Mouse (Mus musculus): ENCODE measurements at regions not wholly inside any gene's neighbourhood (a gene's known extent, or its start where the extent isn't known, plus 50 kb on each side); places are given as distances from the start of the nearest gene placed in this dataset.

DNA sequence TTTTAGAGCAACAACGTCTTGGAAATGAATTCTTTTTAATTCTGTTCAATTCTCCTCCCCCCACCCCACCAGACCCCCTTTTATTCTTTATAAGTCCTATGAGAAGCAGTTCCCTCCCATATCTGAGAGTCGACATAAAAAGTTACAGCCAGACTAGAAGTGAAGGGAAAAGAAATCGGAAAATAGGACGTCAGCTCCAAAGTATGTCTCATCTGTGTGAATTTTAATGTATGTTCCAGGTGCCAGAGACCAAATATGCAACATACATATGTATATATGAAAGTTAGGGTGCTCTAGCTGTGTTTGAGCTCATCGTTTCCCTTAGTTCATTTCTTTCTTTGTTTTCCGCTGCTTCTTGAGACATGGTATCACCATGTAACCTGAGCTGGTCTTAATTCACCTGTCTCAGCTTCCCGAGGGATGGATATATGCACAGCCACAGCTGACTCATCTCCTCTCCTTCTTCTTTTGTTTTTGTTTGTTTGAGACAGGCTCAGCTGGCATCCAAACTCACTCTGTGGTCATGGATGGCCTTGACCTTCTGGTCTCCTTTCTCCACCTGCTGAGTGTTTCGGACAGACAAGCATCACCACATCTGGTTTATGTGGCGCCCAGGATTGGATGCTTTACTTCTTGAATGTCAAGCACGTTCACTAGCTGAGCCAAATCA, 78.8 kb upstream of the Pias1 start:
- H3K27me3 ChIP-seq (replicated peaks), result no peaks in the 10 kb centered on the region
- no peak overlapping the region for H3K4me3 ChIP-seq
- no peak overlapping the region for H3K4me2 ChIP-seq
- WGBS, result 69% methylated on average over 10 of the region's 10 CpGs
- H3K9me3 ChIP-seq (replicated peaks), result peaks cover 11% of the 10 kb centered on the region
- no peak for ATAC-seq (ENCODE audit: insufficient number of reproducible peaks, low FRiP score)
- no peak overlapping the region for H3K9ac ChIP-seq
- no peak overlapping the region for H3K27ac ChIP-seq (ENCODE audit: poor library complexity, severe bottlenecking)
- peaks cover 24% of the 10 kb centered on the region for H3K4me1 ChIP-seq (replicated peaks)
- peaks cover 4% of the 10 kb centered on the region; the same call in 1 of the 2 replicates for H3K36me3 ChIP-seq

DNA sequence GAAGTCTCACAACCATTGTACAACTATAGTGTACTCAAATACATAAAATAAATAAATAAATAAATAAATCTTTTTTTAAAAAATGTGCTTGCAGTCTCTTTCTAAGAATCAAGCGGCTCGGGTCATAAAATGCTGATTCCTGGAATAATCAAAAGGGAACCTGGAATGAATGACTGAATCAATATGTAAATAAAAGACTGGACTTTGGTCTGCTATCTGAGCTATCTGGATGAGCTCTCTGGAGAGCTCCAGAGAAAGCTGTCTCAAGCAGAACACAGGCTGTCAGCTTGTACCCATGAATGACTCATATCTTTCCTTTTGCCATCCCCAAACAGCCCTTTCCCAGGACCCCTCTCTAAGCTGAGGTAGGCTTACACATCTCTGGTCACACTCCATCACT, 75.8 kb upstream of the Pias1 start:
- H3K4me1 ChIP-seq (replicated peaks), result peaks cover 26% of the 10 kb centered on the region
- no peak overlapping the region for H3K27ac ChIP-seq (ENCODE audit: poor library complexity, severe bottlenecking)
- H3K4me2 ChIP-seq, result no peak overlapping the region
- peaks cover 11% of the 10 kb centered on the region for H3K9me3 ChIP-seq (replicated peaks)
- no peak overlapping the region for H3K9ac ChIP-seq
- peaks cover 4% of the 10 kb centered on the region; the same call in 1 of the 2 replicates for H3K36me3 ChIP-seq
- no peak overlapping the region for H3K4me3 ChIP-seq
- H3K27me3 ChIP-seq (replicated peaks), result no peaks in the 10 kb centered on the region
- no peak for ATAC-seq (ENCODE audit: insufficient number of reproducible peaks, low FRiP score)
- 93% methylated on average over 2 of the region's 2 CpGs for WGBS

DNA sequence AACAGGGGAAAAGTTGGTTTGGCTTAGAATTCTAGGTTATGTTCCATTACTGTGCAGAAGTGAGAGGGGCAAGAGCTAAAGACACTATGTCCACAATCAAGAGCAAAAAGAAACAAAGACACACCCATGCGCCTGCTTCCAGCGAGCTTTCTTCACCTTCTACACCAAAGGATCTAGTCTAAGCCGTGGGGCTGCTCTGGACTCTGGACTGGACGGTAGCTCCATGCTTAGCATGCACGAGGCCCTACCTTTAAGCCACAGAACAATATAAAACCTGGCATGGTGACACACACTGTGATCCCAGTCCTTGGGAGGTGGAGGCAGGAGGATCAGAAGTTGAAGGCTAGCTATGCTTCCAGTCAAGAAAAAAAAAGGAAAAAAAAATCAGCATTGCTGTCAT, 73.0 kb upstream of the Pias1 start:
- 73% methylated on average over 5 of the region's 5 CpGs for WGBS
- Histone ChIP-seq H3K9ac (no peak overlapping the region), H3K9me3 (replicated peaks) (peaks cover 11% of the 10 kb centered on the region), H3K27me3 (replicated peaks) (no peaks in the 10 kb centered on the region), H3K36me3 (peaks cover 4% of the 10 kb centered on the region; the same call in 1 of the 2 replicates), H3K4me1 (replicated peaks) (peaks cover 16% of the 10 kb centered on the region), H3K27ac (ENCODE audit: poor library complexity, severe bottlenecking) (no peak overlapping the region), H3K4me3 (no peak overlapping the region), H3K4me2 (no peak overlapping the region)
- no peak for ATAC-seq (ENCODE audit: insufficient number of reproducible peaks, low FRiP score)

DNA sequence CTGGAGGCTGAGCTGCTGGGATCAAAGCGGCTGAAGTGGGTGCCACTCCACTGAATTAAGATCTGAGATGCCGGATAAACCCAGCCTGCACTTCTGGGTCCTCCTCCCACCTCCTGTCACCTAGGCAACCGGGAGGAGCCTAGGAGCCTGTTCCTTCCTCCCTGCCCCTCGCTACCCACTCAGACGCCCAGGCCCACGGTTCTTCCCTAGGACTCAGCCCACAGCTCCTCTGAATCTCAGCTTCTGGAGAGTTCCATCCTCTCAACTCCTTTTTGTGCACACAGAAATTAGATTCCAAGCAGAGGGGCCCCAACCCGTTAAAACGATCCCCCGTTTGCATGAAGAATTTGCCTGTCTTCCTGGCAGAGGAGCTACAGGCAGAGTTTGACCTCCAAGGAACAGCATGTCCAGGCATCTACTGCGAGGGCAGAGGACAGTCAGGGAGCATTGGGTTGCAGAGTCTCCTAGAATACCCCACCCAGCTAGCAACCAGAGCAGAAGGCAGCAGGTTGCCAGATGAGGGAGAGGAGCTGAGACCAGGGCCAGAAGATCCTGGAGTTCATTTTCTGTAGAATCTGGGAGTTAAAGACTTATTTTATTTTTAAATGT, 71.6 kb upstream of the Pias1 start:
- 3% methylated on average over 10 of the region's 10 CpGs for WGBS
- H3K27me3 ChIP-seq (replicated peaks), result no peaks in the 10 kb centered on the region
- 0 out of 2 replicates have a peak overlapping the region, but pooled peaks have one; percentile 32 for H3K9ac ChIP-seq
- peak overlapping the region; percentile 27 for H3K4me3 ChIP-seq
- peaks cover 14% of the 10 kb centered on the region for H3K4me1 ChIP-seq (replicated peaks)
- peaks cover 11% of the 10 kb centered on the region for H3K9me3 ChIP-seq (replicated peaks)
- H3K4me2 ChIP-seq, result peak overlapping the region; percentile 71
- peaks cover 4% of the 10 kb centered on the region; the same call in 1 of the 2 replicates for H3K36me3 ChIP-seq
- no peak for ATAC-seq (ENCODE audit: insufficient number of reproducible peaks, low FRiP score)
- H3K27ac ChIP-seq (ENCODE audit: poor library complexity, severe bottlenecking), result no peak overlapping the region

DNA sequence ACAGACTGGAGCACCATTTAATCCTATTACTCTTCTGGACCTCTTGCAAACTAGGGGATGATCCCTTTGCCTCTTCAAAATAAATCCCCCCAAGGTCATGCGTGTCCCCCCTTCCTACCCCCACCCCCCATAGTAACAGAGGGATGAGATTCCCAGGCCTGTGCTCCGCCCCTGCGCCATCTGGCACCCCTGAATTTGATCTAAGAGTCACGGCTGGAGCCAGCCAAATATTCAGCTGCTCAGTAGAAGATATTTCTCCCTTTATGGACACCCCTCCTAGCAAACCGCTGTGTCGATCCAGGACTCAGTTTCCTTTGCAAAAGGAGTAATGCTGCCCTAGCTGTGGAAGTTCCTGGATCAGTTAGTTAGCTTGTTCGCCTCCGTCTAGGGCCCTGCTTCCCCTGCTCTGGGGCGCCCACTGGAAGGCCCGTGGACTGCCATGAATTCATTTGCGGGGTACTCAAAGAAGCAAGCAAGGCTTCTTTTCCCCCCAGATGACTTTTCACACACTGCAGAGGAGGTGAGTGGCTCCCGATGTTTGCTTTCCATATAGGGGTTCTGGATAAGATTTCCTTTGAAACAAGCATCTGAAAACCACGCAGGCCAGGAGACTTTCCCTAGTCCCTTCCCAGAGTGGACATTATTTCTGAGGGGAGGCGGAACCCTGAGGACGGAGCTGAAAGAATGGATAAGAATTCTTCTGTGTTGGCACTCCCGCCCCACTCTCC, 70.9 kb upstream of the Pias1 start:
- WGBS, result 35% methylated on average over 16 of the region's 16 CpGs
- Histone ChIP-seq H3K27me3 (replicated peaks) (no peaks in the 10 kb centered on the region), H3K4me3 (peak overlapping the region; percentile 27), H3K36me3 (peaks cover 4% of the 10 kb centered on the region; the same call in 1 of the 2 replicates), H3K9ac (0 out of 2 replicates have a peak overlapping the region, but pooled peaks have one; percentile 32), H3K4me1 (replicated peaks) (peaks cover 14% of the 10 kb centered on the region), H3K9me3 (replicated peaks) (peaks cover 11% of the 10 kb centered on the region), H3K4me2 (peak overlapping the region; percentile 71), H3K27ac (ENCODE audit: poor library complexity, severe bottlenecking) (no peak overlapping the region)
- ATAC-seq (ENCODE audit: insufficient number of reproducible peaks, low FRiP score), result no peak

DNA sequence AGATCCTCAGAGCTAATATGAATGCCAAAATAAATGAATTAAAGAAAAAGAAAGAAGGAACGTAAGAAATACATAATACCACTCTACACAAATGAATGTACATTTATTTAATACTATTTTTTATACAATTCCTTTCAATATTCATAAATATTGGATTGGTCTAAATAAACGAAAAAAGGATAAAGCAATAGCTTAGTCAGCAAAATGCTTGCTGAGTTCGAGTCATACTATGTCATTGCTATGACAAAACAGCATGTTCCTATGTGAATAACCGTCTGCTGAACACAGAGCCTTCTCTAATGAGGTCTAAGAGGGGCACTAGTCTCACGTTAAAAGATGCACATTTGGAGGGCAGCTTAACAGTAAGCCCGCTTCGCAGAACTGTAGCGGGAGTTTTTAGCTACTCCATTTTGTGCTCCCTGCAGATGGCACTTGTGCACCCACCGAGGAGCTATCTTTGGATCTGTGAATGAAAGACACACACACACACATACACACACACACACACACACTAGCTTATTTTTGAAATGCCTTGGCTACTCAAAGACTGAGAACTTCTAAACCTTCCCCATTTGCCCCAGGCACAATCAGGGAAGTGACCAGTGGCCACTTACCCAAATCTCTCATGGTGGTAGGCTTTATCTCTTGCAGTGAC, 69.1 kb upstream of the Pias1 start:
- no peaks in the 10 kb centered on the region; the same call in 1 of the 2 replicates for H3K9me3 ChIP-seq (replicated peaks)
- H3K4me2 ChIP-seq, result no peak overlapping the region
- H3K4me3 ChIP-seq, result no peak overlapping the region
- H3K27me3 ChIP-seq (replicated peaks), result no peaks in the 10 kb centered on the region
- H3K9ac ChIP-seq, result no peak overlapping the region
- no peak overlapping the region for H3K27ac ChIP-seq (ENCODE audit: poor library complexity, severe bottlenecking)
- ATAC-seq (ENCODE audit: insufficient number of reproducible peaks, low FRiP score), result no peak
- no peaks in the 10 kb centered on the region for H3K36me3 ChIP-seq
- 78% methylated on average over 9 of the region's 9 CpGs for WGBS
- H3K4me1 ChIP-seq (replicated peaks), result peaks cover 14% of the 10 kb centered on the region

DNA sequence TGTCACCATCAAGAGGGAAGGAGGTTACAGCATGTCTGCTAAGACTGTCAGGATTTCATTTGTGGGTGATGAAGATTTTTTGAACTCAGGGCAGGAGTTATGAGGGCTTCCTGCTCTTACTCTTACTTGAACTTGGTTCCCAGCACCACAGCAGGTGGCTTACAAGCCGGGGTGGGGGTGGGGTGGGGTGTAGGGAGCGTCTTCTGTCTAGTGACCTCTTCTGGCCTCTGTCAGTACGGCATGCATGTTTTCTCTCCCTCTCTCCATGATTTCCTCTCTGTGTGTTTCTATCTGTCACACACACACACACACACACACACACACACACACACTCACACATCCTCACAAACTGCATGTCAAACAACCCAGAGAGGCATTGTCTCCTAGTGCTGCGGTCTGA, 64.5 kb upstream of the Pias1 start:
- Histone ChIP-seq H3K4me1 (replicated peaks) (no peaks in the 10 kb centered on the region), H3K27ac (ENCODE audit: poor library complexity, severe bottlenecking) (no peak overlapping the region), H3K9ac (no peak overlapping the region), H3K27me3 (replicated peaks) (no peaks in the 10 kb centered on the region), H3K4me3 (no peak overlapping the region), H3K9me3 (replicated peaks) (no peaks in the 10 kb centered on the region; the same call in 1 of the 2 replicates), H3K36me3 (no peaks in the 10 kb centered on the region), H3K4me2 (no peak overlapping the region)
- ATAC-seq (ENCODE audit: insufficient number of reproducible peaks, low FRiP score), result no peak
- WGBS, result 51% methylated on average over 4 of the region's 4 CpGs

DNA sequence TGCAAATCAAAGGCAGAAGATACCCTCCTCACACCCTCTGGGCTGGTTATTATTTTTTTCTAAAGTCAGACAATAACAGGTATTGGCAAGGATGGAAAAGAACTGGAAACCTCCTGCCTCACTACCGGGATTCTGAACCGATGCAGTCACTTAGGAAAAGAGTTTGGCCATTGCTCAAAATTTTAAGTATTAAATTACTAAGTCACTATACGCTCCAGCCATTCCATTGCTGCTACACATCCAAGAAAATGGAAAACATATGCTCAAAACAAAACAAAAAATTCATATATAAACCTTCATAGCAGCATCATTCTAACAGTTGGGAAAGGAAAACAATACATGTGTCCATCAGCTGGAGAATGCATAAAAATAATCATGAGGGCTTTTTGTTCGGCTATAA, 63.9 kb upstream of the Pias1 start:
- Histone ChIP-seq H3K4me3 (no peak overlapping the region), H3K4me1 (replicated peaks) (no peaks in the 10 kb centered on the region), H3K9me3 (replicated peaks) (no peaks in the 10 kb centered on the region; the same call in 1 of the 2 replicates), H3K9ac (no peak overlapping the region), H3K27ac (ENCODE audit: poor library complexity, severe bottlenecking) (no peak overlapping the region), H3K4me2 (no peak overlapping the region), H3K36me3 (no peaks in the 10 kb centered on the region), H3K27me3 (replicated peaks) (no peaks in the 10 kb centered on the region)
- 86% methylated on average over 4 of the region's 4 CpGs for WGBS
- ATAC-seq (ENCODE audit: insufficient number of reproducible peaks, low FRiP score), result no peak

DNA sequence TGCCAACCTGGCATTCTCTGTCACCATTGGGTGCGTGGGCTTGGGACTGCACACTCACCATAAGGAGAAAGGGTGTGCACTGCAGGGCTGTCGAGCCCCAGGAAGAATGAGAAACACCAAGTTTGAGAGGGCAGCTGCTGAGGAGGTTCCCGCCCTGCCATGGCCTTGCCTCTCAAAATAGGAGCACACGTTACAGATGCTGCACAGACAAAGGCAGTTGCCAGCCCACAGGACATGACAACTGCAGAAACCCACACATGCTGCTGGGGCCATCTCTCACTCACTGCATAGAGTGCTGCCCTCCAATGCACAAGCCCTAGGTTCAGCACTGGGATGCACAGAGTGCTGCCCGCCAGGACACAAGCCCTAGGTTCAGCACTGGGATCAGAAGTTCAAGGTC, 61.6 kb upstream of the Pias1 start:
- H3K4me3 ChIP-seq, result no peak overlapping the region
- WGBS, result 80% methylated on average over 5 of the region's 5 CpGs
- H3K27me3 ChIP-seq (replicated peaks), result no peaks in the 10 kb centered on the region
- no peak overlapping the region for H3K27ac ChIP-seq (ENCODE audit: poor library complexity, severe bottlenecking)
- no peaks in the 10 kb centered on the region for H3K36me3 ChIP-seq
- no peaks in the 10 kb centered on the region for H3K4me1 ChIP-seq (replicated peaks)
- no peak for ATAC-seq (ENCODE audit: insufficient number of reproducible peaks, low FRiP score)
- no peak overlapping the region for H3K9ac ChIP-seq
- no peak overlapping the region for H3K4me2 ChIP-seq
- H3K9me3 ChIP-seq (replicated peaks), result no peaks in the 10 kb centered on the region; the same call in 1 of the 2 replicates

DNA sequence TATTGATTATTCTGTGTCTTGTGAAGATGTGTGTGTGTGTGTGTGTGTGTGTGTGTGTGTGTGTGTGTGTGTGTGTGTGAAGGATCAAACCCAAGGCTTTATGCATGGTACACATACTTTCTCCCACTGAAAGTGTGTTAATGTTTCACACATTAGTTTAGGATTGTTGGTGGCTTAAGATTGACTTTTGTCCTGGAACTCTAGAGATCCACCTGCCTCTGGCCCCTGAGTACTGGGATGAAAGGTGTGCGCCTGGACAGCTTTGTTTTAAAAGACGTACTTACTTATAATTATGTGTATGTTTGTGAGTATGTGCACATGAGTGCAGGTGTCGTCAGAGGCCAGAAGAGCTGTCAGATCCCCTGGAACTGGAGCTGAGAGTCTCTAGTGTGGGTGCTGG, 59.3 kb upstream of the Pias1 start:
- Histone ChIP-seq H3K4me1 (replicated peaks) (peaks cover 12% of the 10 kb centered on the region; the same call in 1 of the 2 replicates), H3K9me3 (replicated peaks) (no peaks in the 10 kb centered on the region; the same call in 1 of the 2 replicates), H3K27ac (ENCODE audit: poor library complexity, severe bottlenecking) (no peak overlapping the region), H3K4me3 (no peak overlapping the region), H3K9ac (no peak overlapping the region), H3K27me3 (replicated peaks) (no peaks in the 10 kb centered on the region), H3K4me2 (no peak overlapping the region), H3K36me3 (no peaks in the 10 kb centered on the region)
- WGBS, result 82% methylated on average over 3 of the region's 3 CpGs
- no peak for ATAC-seq (ENCODE audit: insufficient number of reproducible peaks, low FRiP score)

DNA sequence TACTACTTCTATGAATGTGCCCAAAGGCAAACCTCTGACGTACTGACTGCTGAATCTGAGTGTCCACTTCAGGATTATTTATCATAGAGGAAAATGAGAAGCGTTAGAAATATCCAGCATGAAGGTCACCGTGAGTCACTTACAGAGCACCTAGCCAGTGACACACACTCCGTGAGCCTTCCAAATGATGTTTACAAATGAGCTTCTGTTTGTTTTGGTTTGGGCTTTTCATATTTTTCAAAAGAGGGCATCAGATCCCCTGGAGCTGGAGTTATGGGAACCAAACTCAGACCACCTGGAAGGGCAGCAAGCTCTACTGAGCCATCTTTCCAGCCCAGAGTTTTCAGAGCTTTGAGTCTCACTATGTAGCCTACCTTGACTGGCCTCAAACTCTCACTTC, 57.8 kb upstream of the Pias1 start:
- no peaks in the 10 kb centered on the region for H3K9me3 ChIP-seq (replicated peaks)
- H3K27ac ChIP-seq (ENCODE audit: poor library complexity, severe bottlenecking), result no peak overlapping the region
- peaks cover 12% of the 10 kb centered on the region; the same call in 1 of the 2 replicates for H3K4me1 ChIP-seq (replicated peaks)
- H3K36me3 ChIP-seq, result no peaks in the 10 kb centered on the region
- no peaks in the 10 kb centered on the region for H3K27me3 ChIP-seq (replicated peaks)
- H3K9ac ChIP-seq, result no peak overlapping the region
- no peak for ATAC-seq (ENCODE audit: insufficient number of reproducible peaks, low FRiP score)
- no peak overlapping the region for H3K4me3 ChIP-seq
- H3K4me2 ChIP-seq, result no peak overlapping the region
- WGBS, result 87% methylated on average over 4 of the region's 4 CpGs
